Mouse (Mus musculus) forebrain, embryonic 13.5 days (tissue): ENCODE results near the gene Hnrnpa3. TPM values are rescaled to one million over a fixed set of nuclear protein-coding genes. Genes with fewer than 3 reads are reported as not detected.
"Not testable (repeated sequence)": the region's sequence is repeated elsewhere in the genome, so short reads cannot be mapped to it uniquely, and the experiment has no call there.

Experiments
- ATAC-seq: fragments of 200-750 bp; cut with Nextera tagmentation; 2 replicates; pipeline ENCODE4 v1.8.0; 2017
- H3K27ac ChIP-seq: fragments of 300-500 bp; sonication (generic); 2 replicates; pipeline ENCODE4 v1.5.1; 2015; ENCODE audit warnings: inconsistent platforms, mild to moderate bottlenecking, moderate library complexity
- H3K27me3 ChIP-seq: fragments of 300-500 bp; sonication (generic); 2 replicates; pipeline ENCODE4 v1.6.1; 2015; ENCODE audit warnings: mild to moderate bottlenecking, inconsistent platforms
- H3K36me3 ChIP-seq: fragments of 300-500 bp; sonication (generic); 2 replicates; pipeline ENCODE4 v1.6.1; 2015; ENCODE audit warnings: mild to moderate bottlenecking, inconsistent platforms; ENCODE audit not compliant: poor library complexity, severe bottlenecking
- H3K4me1 ChIP-seq: fragments of 300-500 bp; sonication (generic); 2 replicates; pipeline ENCODE4 v1.6.1; 2015; ENCODE audit warnings: inconsistent platforms
- H3K4me2 ChIP-seq: fragments of 300-500 bp; sonication (generic); 2 replicates; pipeline ENCODE4 v1.6.1; 2015; ENCODE audit warnings: inconsistent platforms, mild to moderate bottlenecking, moderate library complexity
- H3K4me3 ChIP-seq: fragments of 300-500 bp; sonication (generic); 2 replicates; pipeline ENCODE4 v1.5.1; 2015; ENCODE audit warnings: mild to moderate bottlenecking, inconsistent platforms
- H3K9ac ChIP-seq: fragments of 300-500 bp; sonication (generic); 2 replicates; pipeline ENCODE4 v1.6.1; 2015; ENCODE audit warnings: mild to moderate bottlenecking, inconsistent platforms
- H3K9me3 ChIP-seq: fragments of 300-500 bp; sonication (generic); replicated peaks from 2 replicates; pipeline ENCODE4 v1.6.1; 2016; ENCODE audit warnings: inconsistent platforms
- whole genome bisulfite sequencing: fragments of 180-500 bp; shearing (Covaris S2); methylation state at CpG from one replicate; pipeline ENCODE4 v1.1.7; 2015; 5-methylcytosine and 5-hydroxymethylcytosine counted together
- polyA plus RNA-seq: library from polyadenylated mRNA; unstranded; fragments of >200 nt; fragmentation: Nextera tagmentation; extraction: Ambion mirVana; gene quantifications from 2 replicates; pipeline ENCODE4 v1.2.1, GENCODE M21; 2015

Hnrnpa3 gene
- polyA plus RNA-seq, 1 experiment from 2014 or later: 365 TPM

DNA sequence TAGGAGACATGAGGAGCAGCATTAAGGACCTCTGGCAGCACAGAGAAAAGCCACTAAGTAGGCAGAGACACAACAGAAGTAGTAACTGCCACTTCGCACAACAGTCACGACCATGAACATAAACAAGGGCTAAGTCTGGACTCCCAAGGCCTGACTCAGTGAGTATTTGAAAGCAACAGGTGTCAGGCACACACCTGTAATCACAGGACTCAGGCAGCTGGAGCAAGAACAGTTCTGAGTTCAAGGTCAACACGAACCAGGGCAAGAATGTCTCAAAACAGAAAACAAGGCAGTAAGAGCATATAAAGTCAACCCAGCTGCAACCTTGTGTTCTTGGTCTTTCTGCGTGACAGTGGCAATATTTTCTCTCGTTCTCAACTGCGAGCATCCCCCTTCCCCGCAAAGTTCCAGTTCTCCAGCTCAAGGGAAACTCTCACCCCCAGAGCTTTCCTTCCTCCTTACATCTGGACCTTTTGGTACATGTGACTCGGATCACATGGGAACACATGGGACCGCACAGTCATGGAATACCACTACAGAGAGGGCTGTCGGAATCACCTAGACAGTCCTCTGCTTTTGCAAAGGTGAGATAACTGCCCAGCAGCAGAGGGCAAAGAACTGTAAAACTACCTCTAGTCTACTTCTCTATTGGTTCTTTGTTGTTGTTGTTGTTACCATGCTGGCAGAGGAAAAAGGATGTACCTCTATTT lies 28.1 kb downstream of the Hnrnpa3 start:
- Histone ChIP-seq H3K4me2 (no peak overlapping the region), H3K4me1 (no peaks in the 10 kb centered on the region), H3K9me3 (no peaks in the 10 kb centered on the region), H3K27me3 (no peaks in the 10 kb centered on the region), H3K9ac (no peak overlapping the region), H3K36me3 (no peaks in the 10 kb centered on the region), H3K27ac (no peak overlapping the region), H3K4me3 (no peak overlapping the region)
- 94% methylated on average over 10 of the region's 10 CpGs for WGBS
- no peak for ATAC-seq

DNA sequence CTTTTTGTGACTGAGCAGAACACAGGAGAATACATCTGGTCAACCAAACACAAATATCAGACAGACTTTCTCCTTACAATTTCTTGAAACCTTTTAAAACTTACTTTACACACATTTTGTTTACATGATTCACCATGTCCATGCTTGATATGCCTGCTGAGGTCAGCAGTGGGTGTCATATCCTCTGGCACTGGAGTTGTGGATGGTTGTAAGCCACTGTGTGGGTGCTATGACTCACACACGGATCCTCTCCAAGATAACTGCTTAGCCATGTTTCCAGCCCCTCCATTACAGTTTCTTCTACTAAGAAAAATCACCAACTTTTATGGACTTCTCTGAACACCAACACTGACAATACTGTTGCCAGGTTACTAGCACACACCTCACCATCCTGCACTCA lies 29.8 kb downstream of the Hnrnpa3 start:
- Histone ChIP-seq H3K4me1 (0 out of 2 replicates have a peak, but pooled peaks cover 5% of the 10 kb centered on the region), H3K4me3 (no peak overlapping the region), H3K4me2 (no peak overlapping the region), H3K9ac (no peak overlapping the region), H3K27me3 (no peaks in the 10 kb centered on the region), H3K27ac (no peak overlapping the region), H3K36me3 (no peaks in the 10 kb centered on the region), H3K9me3 (no peaks in the 10 kb centered on the region)
- WGBS: 86% methylated on average over 1 of the region's 1 CpGs
- ATAC-seq: no peak

- Histone ChIP-seq H3K36me3 (no peaks in the 10 kb centered on the region), H3K4me2 (no peak overlapping the region), H3K9ac (no peak overlapping the region), H3K4me1 (0 out of 2 replicates have a peak, but pooled peaks cover 5% of the 10 kb centered on the region), H3K27ac (no peak overlapping the region), H3K27me3 (no peaks in the 10 kb centered on the region), H3K4me3 (no peak overlapping the region), H3K9me3 (no peaks in the 10 kb centered on the region)
- 83% methylated on average over 10 of the region's 10 CpGs for WGBS
- no peak for ATAC-seq
Observed at GRCm38 (mm10) chr2:75689482-75690158, 30.6 kb downstream of the Hnrnpa3 start.

- 96% methylated on average over 4 of the region's 4 CpGs for WGBS
- Histone ChIP-seq H3K4me1 (0 out of 2 replicates have a peak, but pooled peaks cover 5% of the 10 kb centered on the region), H3K4me2 (no peak overlapping the region), H3K4me3 (no peak overlapping the region), H3K27me3 (no peaks in the 10 kb centered on the region), H3K36me3 (no peaks in the 10 kb centered on the region), H3K27ac (no peak overlapping the region), H3K9ac (no peak overlapping the region), H3K9me3 (no peaks in the 10 kb centered on the region)
- ATAC-seq: no peak
Observed at GRCm38 (mm10) chr2:75690656-75691055, 31.6 kb downstream of the Hnrnpa3 start.

DNA sequence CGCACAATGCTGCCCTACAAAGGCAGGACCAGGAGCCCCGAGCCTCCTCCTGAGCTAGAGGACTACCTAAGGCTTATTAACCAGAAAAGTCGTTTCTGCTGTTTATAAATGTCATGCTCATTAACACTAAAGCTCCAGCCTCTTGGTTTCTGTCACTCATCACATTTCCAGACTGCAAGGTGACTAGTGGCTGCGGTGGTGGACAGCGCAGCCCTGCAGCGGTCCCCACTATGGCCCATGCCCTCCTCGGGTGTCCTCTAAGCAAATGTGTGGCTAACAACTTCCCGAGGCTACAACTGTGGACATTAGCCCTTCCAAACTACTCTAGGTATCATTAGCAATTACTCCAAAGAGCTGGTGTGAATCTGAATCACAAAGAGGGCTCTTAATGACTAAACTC lies 32.3 kb downstream of the Hnrnpa3 start:
- Histone ChIP-seq H3K4me1 (0 out of 2 replicates have a peak, but pooled peaks cover 5% of the 10 kb centered on the region), H3K9me3 (no peaks in the 10 kb centered on the region), H3K27me3 (no peaks in the 10 kb centered on the region), H3K27ac (no peak overlapping the region), H3K36me3 (no peaks in the 10 kb centered on the region), H3K4me2 (no peak overlapping the region), H3K9ac (no peak overlapping the region), H3K4me3 (no peak overlapping the region)
- WGBS: 70% methylated on average over 8 of the region's 8 CpGs
- no peak for ATAC-seq

DNA sequence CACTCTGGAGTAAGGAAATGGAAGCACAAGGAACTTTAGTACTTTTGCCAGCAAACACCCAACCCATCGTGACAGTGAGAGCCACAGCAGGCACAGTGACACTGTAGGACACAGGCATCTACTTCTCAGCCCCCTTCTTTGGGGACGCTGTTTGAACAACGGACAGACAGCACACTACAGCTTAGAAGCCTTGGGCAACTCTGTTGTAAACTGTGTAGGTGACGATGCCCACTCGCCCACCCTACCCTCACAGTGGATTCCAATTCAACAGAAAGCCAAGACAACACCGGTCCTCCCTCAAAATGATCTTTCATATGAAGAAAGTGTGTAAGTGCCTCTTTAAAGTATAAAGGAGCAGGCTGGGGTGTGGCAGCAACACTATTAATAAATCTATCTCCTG lies 33.3 kb downstream of the Hnrnpa3 start:
- Histone ChIP-seq H3K36me3 (no peaks in the 10 kb centered on the region), H3K9ac (no peak overlapping the region), H3K4me3 (no peak overlapping the region), H3K4me2 (no peak overlapping the region), H3K4me1 (0 out of 2 replicates have a peak, but pooled peaks cover 5% of the 10 kb centered on the region), H3K9me3 (no peaks in the 10 kb centered on the region), H3K27me3 (no peaks in the 10 kb centered on the region), H3K27ac (no peak overlapping the region)
- ATAC-seq: no peak
- WGBS: 91% methylated on average over 6 of the region's 6 CpGs

- H3K9me3 ChIP-seq, H3K4me1 ChIP-seq, H3K9ac ChIP-seq, H3K36me3 ChIP-seq, H3K27ac ChIP-seq, H3K4me2 ChIP-seq, H3K27me3 ChIP-seq, H3K4me3 ChIP-seq, ATAC-seq: not testable (repeated sequence)
- WGBS: 92% methylated on average over 3 of the region's 3 CpGs
Observed at GRCm38 (mm10) chr2:75694926-75695325, 35.9 kb downstream of the Hnrnpa3 start.

- Histone ChIP-seq H3K27ac (no peak overlapping the region), H3K9me3 (no peaks in the 10 kb centered on the region), H3K4me1 (peaks cover 10% of the 10 kb centered on the region; the same call in 1 of the 2 replicates), H3K9ac (no peak overlapping the region), H3K4me3 (no peak overlapping the region), H3K27me3 (no peaks in the 10 kb centered on the region), H3K4me2 (no peak overlapping the region), H3K36me3 (no peaks in the 10 kb centered on the region)
- ATAC-seq: no peak
- 58% methylated on average over 9 of the region's 9 CpGs for WGBS
Observed at GRCm38 (mm10) chr2:75695676-75696350, 36.8 kb downstream of the Hnrnpa3 start.

DNA sequence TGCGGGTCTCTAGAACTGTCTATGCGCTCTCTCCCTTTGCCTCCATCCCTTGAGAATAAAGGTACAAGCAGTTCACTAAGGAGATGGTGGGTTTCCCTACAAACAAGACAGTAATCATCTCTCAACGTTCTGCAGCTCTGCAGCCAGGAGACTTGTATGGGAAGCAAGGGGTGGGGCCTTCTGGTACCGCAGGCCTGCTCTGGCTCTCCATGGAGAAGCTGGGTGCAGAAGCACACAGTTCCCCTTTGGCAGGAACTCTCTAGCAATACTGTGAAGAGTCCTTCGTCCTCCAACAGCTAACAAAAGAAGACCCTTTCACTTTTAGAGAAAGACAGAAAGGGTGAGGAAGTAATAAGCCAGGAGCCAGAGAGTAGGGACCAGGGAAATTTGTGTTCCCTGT lies 37.3 kb downstream of the Hnrnpa3 start:
- Histone ChIP-seq H3K27ac (no peak overlapping the region), H3K27me3 (no peaks in the 10 kb centered on the region), H3K36me3 (no peaks in the 10 kb centered on the region), H3K9ac (no peak overlapping the region), H3K4me3 (no peak overlapping the region), H3K4me2 (no peak overlapping the region), H3K4me1 (peaks cover 14% of the 10 kb centered on the region; the same call in 1 of the 2 replicates), H3K9me3 (no peaks in the 10 kb centered on the region)
- 66% methylated on average over 5 of the region's 5 CpGs for WGBS
- ATAC-seq: no peak

DNA sequence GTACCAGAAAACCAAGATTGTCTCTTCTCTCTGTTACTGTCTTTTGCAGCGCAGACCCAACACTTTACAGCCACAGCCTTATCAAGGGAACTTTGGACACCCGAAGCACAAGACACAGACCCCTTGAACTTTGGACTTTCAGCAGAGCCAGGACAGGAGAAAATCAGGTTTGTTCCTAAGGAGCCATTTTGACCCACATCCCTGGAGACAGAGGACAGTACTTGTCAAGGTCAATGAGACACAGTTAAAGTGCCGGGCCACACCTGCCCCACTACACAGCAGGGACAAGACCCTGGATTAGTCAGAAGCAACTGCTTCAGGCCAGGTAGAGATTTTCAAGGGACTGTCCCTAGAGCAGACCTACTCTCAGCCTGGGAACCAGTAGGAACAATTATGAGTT lies 38.2 kb downstream of the Hnrnpa3 start:
- peaks cover 16% of the 10 kb centered on the region; the same call in 1 of the 2 replicates for H3K4me1 ChIP-seq
- H3K9ac ChIP-seq: 0 out of 2 replicates have a peak overlapping the region, but pooled peaks have one; percentile 12
- H3K27ac ChIP-seq: no peak overlapping the region
- no peak for ATAC-seq
- no peaks in the 10 kb centered on the region for H3K36me3 ChIP-seq
- WGBS: 90% methylated on average over 3 of the region's 3 CpGs
- H3K4me2 ChIP-seq: no peak overlapping the region
- H3K27me3 ChIP-seq: no peaks in the 10 kb centered on the region
- H3K4me3 ChIP-seq: no peak overlapping the region
- no peaks in the 10 kb centered on the region for H3K9me3 ChIP-seq

GRCm38 (mm10) chr2:75698007-75698406 lies 38.9 kb downstream of the Hnrnpa3 start:
- Histone ChIP-seq H3K4me3 (no peak overlapping the region), H3K27me3 (no peaks in the 10 kb centered on the region), H3K27ac (no peak overlapping the region), H3K4me2 (no peak overlapping the region), H3K36me3 (no peaks in the 10 kb centered on the region), H3K9ac (no peak overlapping the region), H3K4me1 (peaks cover 23% of the 10 kb centered on the region; the same call in 1 of the 2 replicates), H3K9me3 (no peaks in the 10 kb centered on the region)
- WGBS: 31% methylated on average over 4 of the region's 4 CpGs
- no peak for ATAC-seq

- no peak for ATAC-seq
- Histone ChIP-seq H3K4me3 (no peak overlapping the region), H3K4me2 (no peak overlapping the region), H3K9ac (no peak overlapping the region), H3K4me1 (peaks cover 21% of the 10 kb centered on the region; the same call in 1 of the 2 replicates), H3K9me3 (no peaks in the 10 kb centered on the region), H3K27ac (no peak overlapping the region), H3K27me3 (no peaks in the 10 kb centered on the region), H3K36me3 (no peaks in the 10 kb centered on the region)
- 75% methylated on average over 3 of the region's 3 CpGs for WGBS
Observed at GRCm38 (mm10) chr2:75698874-75699273, 39.8 kb downstream of the Hnrnpa3 start.
